Mouse (Mus musculus) neural tube, embryonic 12.5 days (tissue): ENCODE measurements around the gene Cwh43. TPM values are rescaled to one million over a fixed set of nuclear protein-coding genes. Genes with fewer than 3 reads are reported as not detected.

Experiments used
- ATAC-seq: fragments of 200-750 bp; cut with Nextera tagmentation; 2 replicates; pipeline ENCODE4 v1.8.0; 2017; ENCODE audit warnings: low read depth, mild to moderate bottlenecking, moderate TSS enrichment, moderate library complexity; ENCODE audit not compliant: low FRiP score
- H3K27ac ChIP-seq: fragments of 300-500 bp; sonication (generic); 2 replicates; pipeline ENCODE4 v1.5.1; 2016
- H3K27me3 ChIP-seq: fragments of 300-500 bp; sonication (generic); replicated peaks from 2 replicates; pipeline ENCODE4 v1.6.1; 2016; ENCODE audit warnings: mild to moderate bottlenecking
- H3K36me3 ChIP-seq: fragments of 300-500 bp; sonication (generic); 2 replicates; pipeline ENCODE4 v1.6.1; 2016; ENCODE audit warnings: mild to moderate bottlenecking
- H3K4me1 ChIP-seq: fragments of 300-500 bp; sonication (generic); 2 replicates; pipeline ENCODE4 v1.6.1; 2016
- H3K4me2 ChIP-seq: fragments of 300-500 bp; sonication (generic); replicated peaks from 2 replicates; pipeline ENCODE4 v1.6.1; 2016; ENCODE audit warnings: mild to moderate bottlenecking
- H3K4me3 ChIP-seq: fragments of 300-500 bp; sonication (generic); 2 replicates; pipeline ENCODE4 v1.5.1; 2016
- H3K9ac ChIP-seq: fragments of 300-500 bp; sonication (generic); 2 replicates; pipeline ENCODE4 v1.6.1; 2016; ENCODE audit warnings: mild to moderate bottlenecking
- H3K9me3 ChIP-seq: fragments of 300-500 bp; sonication (generic); 2 replicates; pipeline ENCODE4 v1.6.1; 2016; ENCODE audit warnings: mild to moderate bottlenecking
- WGBS: fragments of 180-500 bp; shearing (Covaris S2); methylation state at CpG from one replicate; pipeline ENCODE4 v1.1.7; 2016; 5-methylcytosine and 5-hydroxymethylcytosine counted together
- polyA plus RNA-seq: library from polyadenylated mRNA; unstranded; fragments of >200 nt; fragmentation: Nextera tagmentation; extraction: Ambion mirVana; gene quantifications from 2 replicates; pipeline ENCODE4 v1.2.1, GENCODE M21; 2016

Cwh43 gene
- not detected in 2 replicates for polyA plus RNA-seq

DNA sequence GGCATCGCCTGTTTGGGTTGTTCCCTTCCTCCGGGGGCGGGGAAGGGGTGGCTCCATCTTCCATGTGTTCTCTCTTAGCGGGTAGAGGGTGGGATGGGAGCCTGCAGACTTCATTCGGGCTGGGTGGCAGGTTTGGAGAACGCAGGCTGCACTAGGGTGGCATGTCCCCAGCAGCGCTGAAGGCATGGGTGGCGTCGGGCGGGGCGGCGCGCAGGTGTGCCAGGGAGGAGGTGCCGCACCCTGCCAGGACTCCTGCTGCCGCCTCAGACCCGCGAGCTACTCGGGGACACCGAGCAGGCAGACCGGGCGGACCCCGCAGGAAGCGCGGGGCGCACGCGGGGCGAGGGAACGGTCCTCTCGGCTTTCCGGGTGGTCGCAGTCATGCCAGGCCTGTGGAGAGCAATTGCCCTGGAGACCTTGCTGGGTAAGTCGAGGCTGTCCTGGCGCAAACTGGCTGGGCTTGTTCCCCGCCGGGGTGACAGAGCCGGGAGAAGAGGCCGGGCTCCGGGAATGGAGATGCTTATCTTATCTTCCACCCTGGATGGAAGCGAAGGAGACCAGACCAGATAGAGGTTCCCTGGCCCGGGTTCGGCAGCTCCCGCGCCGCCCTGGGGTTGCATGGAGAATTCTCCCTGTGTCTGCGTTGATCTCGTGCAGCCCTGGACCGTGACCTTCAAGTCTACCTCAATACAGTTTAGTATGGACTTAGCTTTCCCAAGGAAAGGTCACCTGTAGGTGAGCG lies at the start of gene Cwh43:
TSS of gene Cwh43 (plus strand) at position 95 of the 742 bp plus-strand sequence.
- no peak for ATAC-seq
- Histone ChIP-seq H3K9ac (peak within 1 kb of the TSS; percentile 26; the same call in 1 of the 2 replicates), H3K4me3 (peak within 1 kb of the TSS; percentile 33), H3K27ac (no peak within 1 kb of the TSS), H3K4me2 (peak within 1 kb of the TSS; percentile 71), H3K27me3 (peaks cover 18% of the 10 kb centered on the region), H3K9me3 (no peaks in the 10 kb centered on the region), H3K36me3 (no peaks in the 10 kb centered on the region), H3K4me1 (peaks cover 7% of the 10 kb centered on the region)
- 4% methylated on average over 49 of the region's 49 CpGs for WGBS

DNA sequence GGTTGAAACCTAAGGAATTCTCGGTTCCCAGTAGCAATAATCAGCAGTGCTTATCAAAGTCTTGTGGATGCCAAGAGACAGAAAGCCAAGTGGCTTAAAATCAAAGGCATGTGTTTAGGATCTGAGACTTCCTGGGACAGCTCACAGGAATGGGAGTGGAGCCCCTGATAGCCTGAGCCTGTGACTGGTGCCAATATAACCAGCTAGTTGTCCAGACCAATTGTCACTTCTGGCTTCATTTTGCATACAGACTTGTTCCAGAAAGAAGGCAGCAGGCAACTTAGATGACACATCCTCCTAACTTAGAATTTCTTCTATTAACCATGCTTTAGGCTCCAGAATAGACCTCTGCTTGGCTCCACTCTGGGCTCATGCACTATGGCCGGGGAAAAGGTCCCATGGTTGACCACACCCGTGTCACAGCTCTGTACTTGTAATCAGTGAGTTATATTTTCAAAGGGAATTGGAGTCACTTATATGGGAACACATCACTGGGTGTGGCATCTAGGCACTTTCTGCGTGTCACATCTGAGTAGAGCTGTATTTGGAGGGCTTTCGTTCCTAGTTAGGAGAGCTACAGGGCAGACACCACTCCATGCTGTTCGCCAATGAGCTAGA lies 46.6 kb upstream of the Cwh43 start:
- Histone ChIP-seq H3K27me3 (no peaks in the 10 kb centered on the region), H3K4me3 (no peak overlapping the region), H3K9ac (no peak overlapping the region), H3K4me1 (0 out of 2 replicates have a peak, but pooled peaks cover 3% of the 10 kb centered on the region), H3K4me2 (peak overlapping the region; percentile 18), H3K27ac (no peak overlapping the region), H3K9me3 (no peaks in the 10 kb centered on the region), H3K36me3 (no peaks in the 10 kb centered on the region)
- no peak for ATAC-seq
- WGBS: 87% methylated on average over 6 of the region's 6 CpGs

DNA sequence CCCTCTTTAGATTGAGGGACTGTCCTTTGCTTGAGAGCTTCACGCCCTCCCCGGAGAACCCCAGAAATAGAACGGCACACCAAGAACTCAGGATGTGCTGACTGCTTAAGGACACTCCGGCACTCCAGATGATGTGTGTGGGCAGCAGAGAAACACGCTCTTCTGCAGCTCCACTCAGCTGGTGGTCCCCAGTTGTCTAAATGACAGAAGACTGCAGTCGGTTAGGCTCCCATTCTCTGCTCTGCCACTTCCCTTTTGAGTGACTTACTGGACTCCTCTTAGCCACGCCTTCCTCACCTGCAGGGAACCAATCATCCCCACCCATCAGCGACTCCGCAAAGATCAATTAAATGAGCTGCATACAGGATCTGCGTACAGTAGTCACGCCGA lies 46.1 kb upstream of the Cwh43 start:
- 37% methylated on average over 12 of the region's 12 CpGs for WGBS
- ATAC-seq: no peak
- Histone ChIP-seq H3K4me2 (peak overlapping the region; percentile 18), H3K27me3 (no peaks in the 10 kb centered on the region), H3K4me3 (no peak overlapping the region), H3K9me3 (no peaks in the 10 kb centered on the region), H3K36me3 (no peaks in the 10 kb centered on the region), H3K27ac (no peak overlapping the region), H3K9ac (no peak overlapping the region), H3K4me1 (0 out of 2 replicates have a peak, but pooled peaks cover 3% of the 10 kb centered on the region)

DNA sequence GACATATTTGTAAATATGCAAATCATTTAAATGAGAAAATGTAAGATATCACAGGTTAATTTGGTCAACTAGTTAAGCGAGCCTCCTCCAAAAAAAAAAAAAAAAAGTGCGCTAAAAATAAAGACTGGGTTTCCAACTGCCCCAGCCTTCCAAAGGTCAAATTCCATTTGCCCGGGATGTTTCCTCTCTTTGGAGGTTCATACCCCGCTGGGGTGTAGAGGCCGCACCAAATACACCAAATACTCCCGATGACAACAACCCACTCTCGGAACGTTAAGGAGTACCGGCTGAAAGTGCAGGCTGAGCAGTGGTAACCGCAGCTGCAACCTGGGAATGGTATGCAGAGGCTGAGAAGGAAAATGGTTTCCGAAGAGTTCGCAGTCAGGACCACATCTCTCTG lies 45.6 kb upstream of the Cwh43 start:
- 29% methylated on average over 12 of the region's 12 CpGs for WGBS
- Histone ChIP-seq H3K4me2 (peak overlapping the region; percentile 18; the same call in 1 of the 2 replicates), H3K27me3 (no peaks in the 10 kb centered on the region), H3K27ac (no peak overlapping the region), H3K4me1 (0 out of 2 replicates have a peak, but pooled peaks cover 3% of the 10 kb centered on the region), H3K4me3 (no peak overlapping the region), H3K9me3 (no peaks in the 10 kb centered on the region), H3K36me3 (no peaks in the 10 kb centered on the region), H3K9ac (no peak overlapping the region)
- ATAC-seq: no peak

DNA sequence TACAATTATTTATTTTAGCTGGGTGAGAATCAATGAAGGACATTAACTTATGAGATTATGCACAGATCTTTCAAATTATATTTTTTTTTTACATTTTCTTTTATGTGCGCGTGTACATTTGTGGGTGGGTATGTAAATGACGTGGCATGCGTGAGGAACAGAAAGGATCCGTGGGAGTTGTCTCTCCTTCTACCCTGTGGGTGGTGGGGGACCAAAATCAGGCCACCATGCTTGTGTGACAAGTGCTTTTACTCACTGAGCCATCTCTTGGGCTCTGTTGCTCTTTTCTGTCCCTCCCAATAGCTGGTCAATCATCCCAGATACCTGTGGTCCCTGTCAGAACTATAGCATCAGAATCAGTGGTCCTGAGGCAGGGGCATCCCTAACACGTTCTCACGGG lies 43.5 kb upstream of the Cwh43 start:
- Histone ChIP-seq H3K27ac (no peak overlapping the region), H3K27me3 (no peaks in the 10 kb centered on the region), H3K4me3 (no peak overlapping the region), H3K9me3 (no peaks in the 10 kb centered on the region), H3K4me2 (no peak overlapping the region), H3K9ac (no peak overlapping the region), H3K4me1 (0 out of 2 replicates have a peak, but pooled peaks cover 3% of the 10 kb centered on the region), H3K36me3 (no peaks in the 10 kb centered on the region)
- WGBS: 91% methylated on average over 7 of the region's 7 CpGs
- ATAC-seq: no peak

DNA sequence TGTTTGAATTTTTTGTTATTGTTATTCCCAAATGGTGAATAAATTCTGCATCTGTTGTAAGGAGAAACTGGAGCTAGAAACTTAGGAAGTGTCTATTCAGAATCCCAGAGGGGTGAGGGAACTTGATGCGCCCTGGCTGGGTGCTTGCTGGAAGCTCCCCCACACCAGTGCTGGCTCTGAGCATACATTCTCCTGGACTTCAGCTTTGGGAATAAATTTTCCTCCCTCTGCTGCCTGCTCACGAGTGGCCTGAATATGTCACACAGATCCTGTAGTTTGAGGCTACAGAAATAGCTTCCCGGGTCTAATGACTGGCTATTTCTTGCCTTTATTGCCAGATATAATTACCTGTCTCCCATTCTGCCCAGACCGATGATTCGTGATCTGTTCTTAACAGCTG lies 43.1 kb upstream of the Cwh43 start:
- WGBS: 76% methylated on average over 5 of the region's 5 CpGs
- Histone ChIP-seq H3K4me3 (no peak overlapping the region), H3K9ac (no peak overlapping the region), H3K4me2 (no peak overlapping the region), H3K9me3 (no peaks in the 10 kb centered on the region), H3K27ac (no peak overlapping the region), H3K4me1 (0 out of 2 replicates have a peak, but pooled peaks cover 3% of the 10 kb centered on the region), H3K27me3 (no peaks in the 10 kb centered on the region), H3K36me3 (no peaks in the 10 kb centered on the region)
- ATAC-seq: no peak

DNA sequence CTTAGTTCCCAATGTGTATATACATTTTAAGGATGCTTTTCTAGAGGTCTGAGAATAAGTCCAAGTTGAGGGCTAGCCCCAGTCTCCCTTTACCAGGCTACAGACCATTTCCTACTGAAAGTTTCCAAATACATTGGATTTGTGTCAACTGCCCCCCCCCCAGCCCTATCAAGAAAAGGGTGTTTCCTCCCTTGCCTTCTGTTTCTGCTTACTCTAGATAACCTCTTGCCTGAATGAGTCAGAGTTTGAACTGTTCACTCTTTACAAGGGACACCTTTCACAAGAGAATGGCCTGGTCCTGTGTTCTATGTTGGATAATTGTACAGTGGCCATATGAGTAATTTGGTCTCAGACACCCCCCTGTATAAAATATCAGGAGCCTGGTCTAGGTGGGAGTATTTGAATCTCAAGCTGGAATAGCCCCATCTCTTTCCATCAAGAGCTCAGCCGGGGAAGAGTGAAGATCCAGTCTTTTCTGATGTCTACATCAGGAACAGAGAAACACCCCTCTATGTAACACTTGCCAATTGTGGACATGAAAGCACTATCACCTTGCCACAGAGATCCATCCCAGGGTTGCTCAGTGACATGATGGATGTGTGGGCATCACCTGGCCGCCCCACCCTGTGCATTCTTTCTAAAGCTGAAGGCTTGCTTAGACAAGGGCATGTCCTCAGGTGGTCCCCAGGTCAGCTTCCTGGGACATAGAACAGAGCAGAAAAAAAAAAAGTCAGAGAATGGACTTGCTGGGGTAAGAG lies 41.6 kb upstream of the Cwh43 start:
- Histone ChIP-seq H3K36me3 (no peaks in the 10 kb centered on the region), H3K9me3 (no peaks in the 10 kb centered on the region), H3K27ac (no peak overlapping the region), H3K4me3 (no peak overlapping the region), H3K4me2 (no peak overlapping the region), H3K27me3 (no peaks in the 10 kb centered on the region), H3K4me1 (0 out of 2 replicates have a peak, but pooled peaks cover 3% of the 10 kb centered on the region), H3K9ac (no peak overlapping the region)
- 98% methylated on average over 2 of the region's 2 CpGs for whole genome bisulfite sequencing
- no peak for ATAC-seq

DNA sequence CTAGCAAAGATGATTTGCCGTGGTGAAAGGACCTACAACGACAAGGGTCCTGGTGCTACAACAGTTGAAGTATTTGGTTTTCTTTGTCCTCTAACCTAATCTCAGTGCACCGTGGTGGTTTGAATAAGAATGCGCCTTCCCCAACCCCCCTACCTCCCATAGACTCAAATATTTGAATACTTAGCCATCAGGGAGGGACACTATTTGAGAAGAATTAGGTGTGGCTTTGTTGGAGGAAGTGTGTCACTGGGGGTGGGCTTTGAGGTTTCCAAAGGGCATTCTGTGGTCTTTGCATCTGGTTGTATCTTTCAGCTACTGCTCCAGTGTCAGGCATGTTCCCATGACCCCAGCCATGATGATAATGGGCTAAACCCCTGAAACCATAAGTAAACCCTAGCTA lies 38.0 kb upstream of the Cwh43 start:
- 83% methylated on average over 4 of the region's 4 CpGs for WGBS

DNA sequence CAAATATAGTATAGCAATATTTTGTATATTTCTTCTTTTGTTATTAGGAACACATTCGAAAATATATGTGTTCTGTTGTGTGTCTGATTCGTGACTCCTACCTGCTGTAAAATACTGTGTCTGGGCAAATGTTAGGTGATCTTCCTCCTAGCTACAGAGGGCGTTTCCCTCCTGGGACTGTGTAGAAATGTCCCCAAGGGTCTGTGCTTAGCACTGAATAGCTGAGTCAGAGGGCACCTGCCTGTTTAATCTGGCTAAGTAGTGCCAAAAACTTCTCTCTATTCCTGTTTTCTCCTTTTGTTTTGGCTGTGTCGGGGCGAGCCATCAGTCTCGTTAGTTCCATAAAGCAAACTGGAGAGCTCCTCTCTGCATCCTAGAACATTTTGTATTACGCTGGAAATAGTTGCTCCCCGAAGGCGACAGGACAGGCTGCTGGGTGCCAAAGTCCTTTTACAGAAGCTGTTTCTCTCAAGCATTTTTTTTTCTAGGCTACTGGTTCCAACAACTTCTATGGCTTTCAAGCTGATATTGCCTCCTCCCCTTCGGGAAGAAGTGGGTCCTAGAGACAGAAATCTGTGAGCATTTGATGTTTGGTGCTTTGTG lies 36.9 kb upstream of the Cwh43 start:
- Histone ChIP-seq H3K4me1 (no peaks in the 10 kb centered on the region), H3K27me3 (no peaks in the 10 kb centered on the region), H3K9ac (no peak overlapping the region), H3K4me3 (no peak overlapping the region), H3K9me3 (no peaks in the 10 kb centered on the region), H3K27ac (no peak overlapping the region), H3K4me2 (no peak overlapping the region), H3K36me3 (no peaks in the 10 kb centered on the region)
- no peak for ATAC-seq
- 79% methylated on average over 10 of the region's 10 CpGs for WGBS

More for the DNA sequence above, 38.0 kb upstream of the Cwh43 start:
- Histone ChIP-seq H3K27me3 (no peaks in the 10 kb centered on the region), H3K4me2 (no peak overlapping the region), H3K36me3 (no peaks in the 10 kb centered on the region), H3K9ac (no peak overlapping the region), H3K4me1 (no peaks in the 10 kb centered on the region), H3K9me3 (no peaks in the 10 kb centered on the region), H3K4me3 (no peak overlapping the region), H3K27ac (no peak overlapping the region)
- no peak for ATAC-seq

DNA sequence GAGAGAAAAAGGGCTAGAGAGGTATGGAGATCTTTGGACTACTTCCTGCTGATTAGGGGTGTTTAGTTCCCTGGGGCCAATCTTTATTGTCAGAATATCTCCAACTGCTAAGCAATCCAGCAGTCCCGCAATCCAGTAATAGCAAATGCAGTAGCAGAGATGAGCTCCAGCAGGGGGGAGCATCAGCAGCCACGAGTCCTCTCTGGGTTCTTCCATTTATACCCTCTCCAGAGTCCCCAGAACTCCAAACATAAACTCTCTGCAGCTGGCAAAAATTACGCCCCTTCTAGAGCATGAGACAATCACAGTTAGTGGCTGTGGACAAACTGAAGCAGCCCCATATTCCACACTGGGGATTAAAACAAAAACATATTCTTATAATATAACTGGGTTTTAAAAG lies 36.1 kb upstream of the Cwh43 start:
- no peak overlapping the region for H3K27ac ChIP-seq
- H3K36me3 ChIP-seq: no peaks in the 10 kb centered on the region
- no peaks in the 10 kb centered on the region for H3K27me3 ChIP-seq
- H3K4me3 ChIP-seq: no peak overlapping the region
- no peak overlapping the region for H3K9ac ChIP-seq
- ATAC-seq: no peak
- no peaks in the 10 kb centered on the region for H3K4me1 ChIP-seq
- WGBS: 53% methylated on average over 3 of the region's 3 CpGs
- no peak overlapping the region for H3K4me2 ChIP-seq
- H3K9me3 ChIP-seq: no peaks in the 10 kb centered on the region

DNA sequence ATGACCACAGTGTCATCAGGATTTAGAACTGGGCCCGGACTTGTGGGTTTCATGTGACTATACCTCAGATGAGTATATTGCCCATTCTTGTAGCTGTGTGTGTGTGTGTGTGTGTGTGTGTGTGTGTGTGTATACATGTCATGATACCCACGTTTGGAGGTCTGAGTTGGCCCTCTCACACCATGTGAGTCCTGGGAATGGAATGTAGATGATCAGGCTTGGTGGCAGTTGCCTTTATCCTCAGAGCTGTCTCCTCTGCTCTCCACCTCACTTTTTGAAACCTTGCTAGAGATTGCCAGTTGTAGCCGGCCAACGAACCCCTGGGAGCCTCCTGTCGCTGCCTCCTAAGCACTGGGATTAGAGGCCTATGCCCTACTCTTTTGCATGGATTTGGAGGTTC lies 33.3 kb upstream of the Cwh43 start:
- 87% methylated on average over 5 of the region's 5 CpGs for WGBS
- no peak for ATAC-seq
- Histone ChIP-seq H3K27ac (no peak overlapping the region), H3K4me1 (no peaks in the 10 kb centered on the region), H3K9ac (no peak overlapping the region), H3K27me3 (no peaks in the 10 kb centered on the region), H3K4me3 (no peak overlapping the region), H3K9me3 (no peaks in the 10 kb centered on the region), H3K36me3 (no peaks in the 10 kb centered on the region), H3K4me2 (no peak overlapping the region)

DNA sequence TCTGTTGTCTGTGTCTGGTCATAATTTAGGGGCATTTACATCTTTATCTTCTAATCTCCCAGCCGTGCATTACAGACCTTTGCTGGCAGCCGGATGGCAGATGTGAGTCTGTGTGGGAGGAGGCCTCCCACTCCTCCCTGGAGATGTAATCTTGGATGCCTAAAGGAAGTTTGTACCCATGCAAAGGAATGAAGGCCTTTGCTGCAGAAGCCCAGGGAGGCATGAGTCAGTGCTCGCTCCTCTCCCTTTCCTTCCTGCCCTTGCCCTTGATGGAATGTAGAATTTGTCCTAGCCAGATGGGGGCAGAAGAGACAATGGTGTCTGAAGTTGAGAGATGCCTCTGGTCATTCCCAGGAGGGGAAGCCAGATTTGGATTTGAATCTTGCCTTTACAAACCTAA lies 32.7 kb upstream of the Cwh43 start:
- no peak for ATAC-seq
- Histone ChIP-seq H3K27ac (no peak overlapping the region), H3K27me3 (no peaks in the 10 kb centered on the region), H3K36me3 (no peaks in the 10 kb centered on the region), H3K9me3 (no peaks in the 10 kb centered on the region), H3K4me2 (no peak overlapping the region), H3K4me3 (no peak overlapping the region), H3K4me1 (no peaks in the 10 kb centered on the region), H3K9ac (no peak overlapping the region)
- 65% methylated on average over 3 of the region's 3 CpGs for WGBS
